Mouse (Mus musculus) bone marrow, adult 2 months (tissue): ENCODE data around the gene Lingo1. TPM values are rescaled to one million over a fixed set of nuclear protein-coding genes. Genes with fewer than 3 reads are reported as not detected.
A peak's percentile ranks its signal among the peaks of the same experiment; 100 is the strongest.

Source experiments
- H3K27ac ChIP-seq: fragments of 200-500 bp; 2 replicates; pipeline ENCODE4 v1.5.1; 2012; ENCODE audit warnings: low read depth, mild to moderate bottlenecking, control low read depth, inconsistent platforms, low read length; ENCODE audit not compliant: control insufficient read depth, poor library complexity, insufficient read depth
- H3K4me1 ChIP-seq: fragments of 200-500 bp; 2 replicates; pipeline ENCODE4 v1.6.1; 2011; ENCODE audit warnings: low read length; ENCODE audit not compliant: control insufficient read depth, insufficient read depth
- H3K4me3 ChIP-seq: fragments of 200-500 bp; replicated peaks from 2 replicates; pipeline ENCODE3; 2011; ENCODE audit warnings: mild to moderate bottlenecking, low read depth, low read length, control low read depth; ENCODE audit not compliant: control insufficient read depth
- CTCF ChIP-seq: fragments of 200-500 bp; IDR thresholded peaks from 2 replicates; pipeline ENCODE4 v1.5.1; 2011; ENCODE audit warnings: low read length, control low read depth; ENCODE audit not compliant: control insufficient read depth, insufficient read depth
- POLR2A ChIP-seq: fragments of 200-500 bp; IDR thresholded peaks from 2 replicates; pipeline ENCODE4 v1.6.1; 2011; ENCODE audit warnings: low read depth, mild to moderate bottlenecking, control low read depth, low read length, borderline replicate concordance; ENCODE audit not compliant: control insufficient read depth
- WGBS: fragments of 180-500 bp; shearing (Covaris S2); methylation state at CpG from one replicate; pipeline ENCODE4 v1.1.7; 2018; 5-methylcytosine and 5-hydroxymethylcytosine counted together
- polyA plus RNA-seq: library from polyadenylated mRNA; stranded (reverse); fragments of >200 nt; gene quantifications from 2 replicates; pipeline ENCODE4 v1.2.4, GENCODE M21; 2011; ENCODE audit warnings: low replicate concordance; ENCODE audit not compliant: missing spikeins, insufficient read depth, insufficient read length

Gene Lingo1
- polyA plus RNA-seq, 1 experiment, result 0.87 TPM

- Histone ChIP-seq H3K4me3 (no peak overlapping the region), H3K27ac (no peak overlapping the region)
- WGBS, result 20% methylated on average over 5 of the region's 5 CpGs
Measured at GRCm38 (mm10) chr9:56797876-56798275, 1.6 kb upstream of the Lingo1 start.

GRCm38 (mm10) chr9:56796656-56797131 is 426 bp upstream of the Lingo1 start:
- Histone ChIP-seq H3K27ac (no peak overlapping the region), H3K4me1 (no peaks in the 10 kb centered on the region; the same call in 1 of the 2 replicates), H3K4me3 (no peak overlapping the region)
- TF ChIP-seq CTCF (no peak), POLR2A (no peak)
- WGBS, result 3% methylated on average over 41 of the region's 41 CpGs

More at GRCm38 (mm10) chr9:56797876-56798275, 1.6 kb upstream of the Lingo1 start:
- no peaks in the 10 kb centered on the region; the same call in 1 of the 2 replicates for H3K4me1 ChIP-seq
- no peak for TF ChIP-seq POLR2A
- no peak for TF ChIP-seq CTCF

GRCm38 (mm10) chr9:56791696-56792261 is 4.5 kb downstream of the Lingo1 start:
- H3K27ac ChIP-seq, result no peak overlapping the region
- 76% methylated on average over 11 of the region's 11 CpGs for WGBS
- no peaks in the 10 kb centered on the region; the same call in 1 of the 2 replicates for H3K4me1 ChIP-seq
- no peak for TF ChIP-seq POLR2A
- TF ChIP-seq CTCF, result no peak
- no peak overlapping the region for H3K4me3 ChIP-seq

GRCm38 (mm10) chr9:56784576-56784975 is 11.7 kb downstream of the Lingo1 start:
- no peak overlapping the region for H3K27ac ChIP-seq
- TF ChIP-seq POLR2A, result no peak
- 86% methylated on average over 10 of the region's 10 CpGs for WGBS
- no peak overlapping the region for H3K4me3 ChIP-seq
- H3K4me1 ChIP-seq, result no peaks in the 10 kb centered on the region

GRCm38 (mm10) chr9:56776881-56777801 is 19.1 kb downstream of the Lingo1 start:
- H3K27ac ChIP-seq, result no peak overlapping the region
- 66% methylated on average over 11 of the region's 11 CpGs for WGBS

GRCm38 (mm10) chr9:56775161-56775934 is 20.9 kb downstream of the Lingo1 start:
- Histone ChIP-seq H3K4me3 (no peak overlapping the region), H3K4me1 (no peaks in the 10 kb centered on the region), H3K27ac (no peak overlapping the region)
- WGBS, result 70% methylated on average over 7 of the region's 7 CpGs
- no peak for TF ChIP-seq POLR2A
- TF ChIP-seq CTCF, result no peak

More at GRCm38 (mm10) chr9:56776881-56777801, 19.1 kb downstream of the Lingo1 start:
- no peak overlapping the region for H3K4me3 ChIP-seq
- TF ChIP-seq POLR2A (no peak), CTCF (no peak)
- no peaks in the 10 kb centered on the region for H3K4me1 ChIP-seq

- TF ChIP-seq POLR2A (no peak), CTCF (peak; percentile 59; the same call in 1 of the 2 replicates)
- WGBS, result 31% methylated on average over 6 of the region's 6 CpGs
- Histone ChIP-seq H3K4me1 (no peaks in the 10 kb centered on the region), H3K27ac (no peak overlapping the region), H3K4me3 (no peak overlapping the region)
Measured at GRCm38 (mm10) chr9:56774231-56774630, 22.0 kb downstream of the Lingo1 start.

- WGBS, result 73% methylated on average over 7 of the region's 7 CpGs
- no peak overlapping the region for H3K4me3 ChIP-seq
- no peaks in the 10 kb centered on the region for H3K4me1 ChIP-seq
- TF ChIP-seq CTCF (no peak), POLR2A (no peak)
- no peak overlapping the region for H3K27ac ChIP-seq
Measured at GRCm38 (mm10) chr9:56773666-56774065, 22.6 kb downstream of the Lingo1 start.
